Mouse (Mus musculus) frontal cortex, postnatal 10 days (tissue): ENCODE results near the gene Faim2.

Experiments used
- DNase-seq, 2 experiments: peaks; one replicate each; pipeline ENCODE4 v3.0.0; 2022; ENCODE audit warnings: low spot score in 2 of 2, mixed read lengths in 1 of 2

Faim2 gene

GRCm38 (mm10) chr15:99527629-99528353 lies at the start of gene Faim2:
Faim2 (minus strand) TSS chr15:99528165.
- peak; percentile 60 to 67 for DNase-seq

GRCm38 (mm10) chr15:99569123-99569522 lies 41.2 kb upstream of the Faim2 start:
- peak in 1 of 2 experiments; percentile 17 for DNase-seq

GRCm38 (mm10) chr15:99568682-99569081 lies 40.7 kb upstream of the Faim2 start:
- no peak for DNase-seq

- DNase-seq, result no peak
These were observed 39.4 kb upstream of the Faim2 start for GRCm38 (mm10) chr15:99567371-99567770.

GRCm38 (mm10) chr15:99560246-99560645 lies 32.3 kb upstream of the Faim2 start:
- no peak for DNase-seq

GRCm38 (mm10) chr15:99558947-99559346 lies 31.0 kb upstream of the Faim2 start:
- DNase-seq, result no peak

- no peak for DNase-seq
These were observed 25.8 kb upstream of the Faim2 start for GRCm38 (mm10) chr15:99553767-99554166.

GRCm38 (mm10) chr15:99549901-99550300 lies 21.9 kb upstream of the Faim2 start:
- DNase-seq, result no peak

GRCm38 (mm10) chr15:99547732-99548131 lies 19.8 kb upstream of the Faim2 start:
- DNase-seq, result no peak

- DNase-seq, result no peak
These were observed 18.6 kb upstream of the Faim2 start for GRCm38 (mm10) chr15:99546596-99546995.

- DNase-seq, result no peak
These were observed 16.1 kb upstream of the Faim2 start for GRCm38 (mm10) chr15:99544047-99544446.

GRCm38 (mm10) chr15:99539891-99540290 lies 11.9 kb upstream of the Faim2 start:
- DNase-seq, result no peak

GRCm38 (mm10) chr15:99536889-99537862 lies 9.2 kb upstream of the Faim2 start:
- no peak for DNase-seq

GRCm38 (mm10) chr15:99532023-99532422 lies 4.1 kb upstream of the Faim2 start:
- DNase-seq, result no peak

- no peak for DNase-seq
These were observed 3.2 kb upstream of the Faim2 start for GRCm38 (mm10) chr15:99531146-99531545.

- no peak for DNase-seq
These were observed 1.3 kb downstream of the Faim2 start for GRCm38 (mm10) chr15:99526681-99527080.

GRCm38 (mm10) chr15:99520306-99520705 lies 7.7 kb downstream of the Faim2 start:
- DNase-seq, result no peak

GRCm38 (mm10) chr15:99519626-99520025 lies 8.3 kb downstream of the Faim2 start:
- no peak for DNase-seq

- DNase-seq, result no peak
These were observed 10.2 kb downstream of the Faim2 start for GRCm38 (mm10) chr15:99517715-99518114.

GRCm38 (mm10) chr15:99516715-99517114 lies 11.2 kb downstream of the Faim2 start:
- no peak for DNase-seq

- no peak for DNase-seq
These were observed 16.0 kb downstream of the Faim2 start for GRCm38 (mm10) chr15:99511797-99512525.

- no peak for DNase-seq
These were observed 17.3 kb downstream of the Faim2 start for GRCm38 (mm10) chr15:99510621-99511020.
